Mouse (Mus musculus): ENCODE results near the gene Yap1.
"Not testable (repeated sequence)": the region's sequence is repeated elsewhere in the genome, so short reads cannot be mapped to it uniquely, and the experiment has no call there.

The Yap1 gene

DNA sequence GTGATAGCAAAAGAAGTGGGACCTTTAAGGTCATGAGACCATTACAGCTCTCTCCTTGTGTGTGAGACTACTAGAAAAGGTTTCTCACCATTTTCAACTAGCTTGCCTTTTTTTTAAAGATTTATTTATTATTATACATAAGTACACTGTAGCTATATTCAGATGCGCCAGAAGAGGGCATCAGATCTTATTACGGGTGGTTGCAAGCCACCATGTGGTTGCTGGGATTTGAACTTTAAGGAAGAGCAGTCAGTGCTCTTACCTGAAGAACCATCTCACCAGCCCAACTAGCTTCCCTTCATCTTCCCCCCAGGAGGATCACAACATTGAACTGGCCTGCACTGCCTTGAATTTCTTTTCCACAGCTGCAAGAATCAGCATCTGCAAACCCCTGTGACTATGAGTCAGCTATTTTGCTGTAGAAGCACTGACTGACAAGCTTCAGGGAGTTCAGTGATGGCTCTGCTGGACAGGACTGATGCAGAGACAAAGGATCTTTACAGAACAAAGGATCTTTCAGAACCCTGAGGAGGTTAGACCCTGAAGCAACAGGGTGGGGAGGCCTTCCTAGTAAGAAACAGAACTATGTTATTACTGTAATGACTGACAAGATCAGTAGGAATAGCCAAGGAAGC lies 96.9 kb downstream of the Yap1 start:
- DNase-seq = peak; percentile 33

DNA sequence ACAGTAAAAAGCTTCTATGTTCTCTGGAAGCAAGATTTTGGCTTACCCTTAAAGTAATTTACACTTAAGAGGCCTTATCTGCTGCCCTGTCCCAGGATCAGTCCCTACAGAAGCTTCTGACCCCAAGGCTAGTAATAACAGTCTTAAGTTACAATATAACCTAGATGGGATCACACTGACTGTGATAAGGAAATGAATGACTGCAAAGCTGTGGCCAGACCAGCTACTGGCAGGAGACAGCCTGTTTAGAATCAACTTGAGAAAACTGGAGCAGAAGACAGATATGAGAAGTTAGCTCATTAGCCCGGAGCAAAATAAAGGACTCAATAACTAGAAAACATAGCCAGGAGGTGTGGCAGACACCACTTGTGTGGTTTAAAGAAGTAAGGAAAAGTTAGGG lies 97.8 kb downstream of the Yap1 start:
- DNase-seq = peak; percentile 15

DNA sequence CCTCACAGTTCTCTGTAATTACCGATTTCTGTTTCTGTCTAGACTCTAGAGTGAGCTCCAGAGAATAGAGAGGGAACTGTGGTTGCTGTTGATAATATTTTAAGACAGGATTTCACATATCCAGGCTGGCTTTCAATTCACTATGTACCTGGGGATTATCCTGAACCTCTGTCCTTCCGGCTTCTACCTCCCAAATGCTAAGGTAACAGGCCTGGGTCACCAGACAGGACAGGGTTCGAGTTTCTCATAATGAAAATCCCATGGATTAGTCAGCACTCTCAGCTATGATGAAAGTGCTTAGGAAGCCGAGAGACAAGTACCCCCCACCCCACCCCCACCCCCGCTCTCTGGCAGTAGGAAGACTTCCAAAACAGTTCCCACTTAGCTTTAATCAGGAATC lies 100.6 kb downstream of the Yap1 start:
- peak; percentile 36 for DNase-seq

DNA sequence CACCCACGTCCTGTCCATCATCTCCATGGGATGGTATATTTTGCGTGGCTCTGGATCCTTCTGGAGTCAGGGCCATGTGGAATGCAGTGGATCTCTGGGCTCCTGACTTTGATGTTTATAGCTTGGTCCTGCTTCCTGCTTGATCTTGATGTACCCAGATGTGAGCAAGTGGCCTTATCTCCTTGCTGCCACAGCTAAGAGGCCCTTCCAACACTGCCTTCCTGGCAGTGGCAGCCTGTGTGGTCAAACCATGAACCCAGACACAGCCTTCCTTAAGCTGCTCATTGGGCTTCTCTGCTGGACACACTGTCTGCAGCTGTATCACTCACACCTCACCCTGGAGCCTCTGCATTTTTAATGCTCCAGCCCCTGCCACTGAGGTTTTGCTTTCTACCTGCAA lies 101.1 kb downstream of the Yap1 start:
- peak; percentile 59 for DNase-seq

DNA sequence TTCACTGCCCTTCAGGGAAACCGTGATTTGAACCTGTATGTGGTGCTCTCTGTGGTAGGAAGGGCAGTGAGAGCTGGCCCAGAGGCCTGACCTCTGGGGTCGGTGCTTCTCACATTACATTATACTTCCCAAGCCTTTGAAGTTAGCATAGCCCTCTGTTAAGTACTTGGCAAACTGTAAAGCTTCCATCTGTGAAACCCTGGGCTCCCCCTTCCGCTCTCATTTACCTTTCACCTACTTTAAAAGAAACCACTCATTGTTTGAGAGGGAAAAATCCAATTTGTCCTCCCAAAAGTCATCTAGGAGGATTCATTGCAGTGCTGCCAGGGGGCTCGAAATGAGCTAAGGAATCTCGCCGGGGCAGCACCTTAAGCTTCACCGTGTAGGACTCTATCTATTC lies 102.1 kb downstream of the Yap1 start:
- peak; percentile 24 for DNase-seq

DNA sequence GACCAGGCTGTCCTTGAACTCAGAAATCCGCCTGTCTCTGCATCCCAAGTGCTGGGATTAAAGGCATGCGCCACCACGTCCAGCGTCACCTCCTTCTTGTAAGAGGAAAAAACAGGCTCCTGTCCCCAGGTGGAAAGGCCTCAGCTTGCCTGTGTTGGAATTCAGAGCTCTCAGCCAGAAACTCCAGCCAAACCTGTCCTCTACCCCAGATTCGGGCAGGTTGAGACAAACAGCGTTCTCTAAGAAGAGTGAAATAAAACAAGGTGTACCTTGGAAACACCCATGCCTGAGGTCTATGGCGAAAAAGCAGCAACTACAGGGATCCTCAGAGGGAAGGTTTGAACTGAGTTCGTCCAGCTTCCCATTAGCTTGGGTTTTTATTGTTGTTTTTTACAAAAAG lies 103.4 kb downstream of the Yap1 start:
- peak; percentile 17 for DNase-seq

DNA sequence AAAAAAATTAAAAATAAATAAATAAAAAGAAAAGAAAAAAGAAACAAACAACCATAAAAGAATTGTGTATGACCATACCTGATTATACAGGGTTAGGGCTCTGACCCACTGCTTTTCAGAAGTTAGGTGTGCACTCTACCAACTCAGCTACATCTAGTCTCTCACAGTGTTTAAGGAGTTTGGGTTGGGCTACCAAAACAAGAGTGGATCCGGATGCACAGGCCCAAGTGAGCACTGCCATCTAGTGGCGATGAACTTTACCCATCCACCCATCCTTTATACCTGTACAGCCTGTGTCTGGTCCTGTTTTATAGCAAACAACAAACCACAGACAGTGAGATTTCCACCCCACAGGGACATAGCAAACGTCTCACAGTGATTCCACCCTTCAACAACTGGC lies 106.9 kb downstream of the Yap1 start:
- DNase-seq = peak; percentile 94

DNA sequence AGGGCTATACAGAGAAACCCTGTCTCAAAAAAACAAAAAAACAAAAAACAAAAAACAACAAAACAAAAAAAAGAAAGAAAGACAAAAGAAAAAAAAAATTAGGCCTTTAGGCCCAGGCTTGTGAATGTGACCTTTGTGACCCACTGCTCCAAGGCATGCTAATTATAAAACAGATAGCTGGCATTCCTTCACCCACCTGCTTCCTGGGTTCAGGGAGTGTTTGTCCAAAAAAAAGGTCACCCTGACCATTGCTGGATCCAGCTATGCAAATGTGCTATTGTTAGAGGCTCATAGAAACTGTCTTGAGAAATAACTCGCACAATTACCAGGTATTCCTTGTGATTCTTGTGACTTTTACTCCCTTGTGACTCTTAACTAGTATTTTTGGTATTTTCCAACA lies 112.6 kb downstream of the Yap1 start:
- DNase-seq = not testable (repeated sequence)

DNA sequence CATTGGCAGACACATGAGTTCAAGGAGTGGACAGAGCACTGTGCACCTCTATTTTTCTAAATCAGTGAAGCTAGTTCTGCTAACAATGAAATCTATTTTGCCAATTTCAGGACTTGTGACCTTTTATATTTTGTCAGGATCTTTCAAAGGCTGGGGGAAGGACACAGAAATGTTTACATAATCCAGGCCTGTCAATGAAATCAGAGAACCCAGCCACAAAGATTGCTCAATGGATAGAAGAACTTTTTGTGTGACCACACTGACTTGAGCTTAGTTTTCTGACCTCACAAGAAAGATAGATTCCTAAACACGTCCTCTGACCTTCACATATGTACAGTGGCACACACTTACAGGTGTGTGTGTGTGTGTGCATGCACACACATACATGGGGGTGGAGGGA lies 113.2 kb downstream of the Yap1 start:
- peak; percentile 6 for DNase-seq

DNA sequence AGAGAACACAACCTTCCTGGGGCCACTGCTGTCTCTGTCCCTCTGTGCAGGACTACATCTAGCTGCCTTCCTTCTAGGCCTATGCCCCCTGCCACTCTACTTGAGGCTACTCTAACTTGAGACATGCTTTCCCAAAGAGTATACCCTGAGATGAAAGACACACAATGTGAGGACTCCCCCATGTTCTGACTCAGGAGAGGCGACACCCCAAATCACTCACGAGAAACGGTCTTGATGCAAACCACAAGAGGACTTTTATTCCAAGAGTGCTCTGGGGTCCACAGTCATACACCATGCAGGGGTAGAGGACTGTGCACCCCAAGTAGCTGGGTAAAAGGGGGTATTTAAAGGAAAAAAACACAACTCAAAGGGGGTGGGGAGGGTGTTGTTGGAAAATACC lies 120.0 kb downstream of the Yap1 start:
- DNase-seq = peak; percentile 73

DNA sequence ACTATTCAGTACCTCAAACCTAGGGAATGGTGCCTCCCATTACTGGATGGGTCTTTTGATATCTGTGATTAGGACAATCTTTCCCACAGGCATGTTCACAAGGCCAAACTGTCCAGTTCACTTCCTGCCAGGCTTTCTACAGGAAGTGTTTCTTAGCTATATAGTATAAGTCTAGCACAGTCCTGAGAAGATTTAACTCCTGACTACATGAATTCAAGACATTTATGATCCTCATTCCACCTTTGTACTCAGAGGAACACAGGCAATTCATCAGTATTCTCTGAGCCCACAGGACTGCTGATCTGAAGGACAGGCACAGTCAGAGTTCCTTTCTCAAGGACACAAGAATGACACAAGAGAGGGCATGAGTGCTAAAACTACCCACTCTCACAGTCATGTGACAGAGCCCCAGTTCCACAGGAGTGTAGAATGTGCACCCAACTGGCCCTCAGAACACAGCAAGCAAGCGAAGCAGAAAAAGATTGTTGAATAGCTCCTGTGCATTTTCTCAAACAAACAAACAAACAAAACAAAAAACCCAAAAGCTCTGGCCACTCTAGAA lies 122.0 kb downstream of the Yap1 start:
- peak; percentile 55 for DNase-seq

All from heart, adult 11 months (tissue).